Mouse (Mus musculus) bone marrow, adult 2 months (tissue): ENCODE results near the gene Far1. TPM values are rescaled to one million over a fixed set of nuclear protein-coding genes. Genes with fewer than 3 reads are reported as not detected.
A peak's percentile ranks its signal among the peaks of the same experiment; 100 is the strongest.

Experiments used
- H3K27ac ChIP-seq: fragments of 200-500 bp; 2 replicates; pipeline ENCODE4 v1.5.1; 2012; ENCODE audit warnings: low read depth, mild to moderate bottlenecking, control low read depth, inconsistent platforms, low read length; ENCODE audit not compliant: control insufficient read depth, poor library complexity, insufficient read depth
- H3K4me1 ChIP-seq: fragments of 200-500 bp; 2 replicates; pipeline ENCODE4 v1.6.1; 2011; ENCODE audit warnings: low read length; ENCODE audit not compliant: control insufficient read depth, insufficient read depth
- H3K4me3 ChIP-seq: fragments of 200-500 bp; replicated peaks from 2 replicates; pipeline ENCODE3; 2011; ENCODE audit warnings: mild to moderate bottlenecking, low read depth, low read length, control low read depth; ENCODE audit not compliant: control insufficient read depth
- CTCF ChIP-seq: fragments of 200-500 bp; IDR thresholded peaks from 2 replicates; pipeline ENCODE4 v1.5.1; 2011; ENCODE audit warnings: low read length, control low read depth; ENCODE audit not compliant: control insufficient read depth, insufficient read depth
- POLR2A ChIP-seq: fragments of 200-500 bp; IDR thresholded peaks from 2 replicates; pipeline ENCODE4 v1.6.1; 2011; ENCODE audit warnings: low read depth, mild to moderate bottlenecking, control low read depth, low read length, borderline replicate concordance; ENCODE audit not compliant: control insufficient read depth
- WGBS: fragments of 180-500 bp; shearing (Covaris S2); methylation state at CpG from one replicate; pipeline ENCODE4 v1.1.7; 2018; 5-methylcytosine and 5-hydroxymethylcytosine counted together
- polyA plus RNA-seq: library from polyadenylated mRNA; stranded (reverse); fragments of >200 nt; gene quantifications from 2 replicates; pipeline ENCODE4 v1.2.4, GENCODE M21; 2011; ENCODE audit warnings: low replicate concordance; ENCODE audit not compliant: missing spikeins, insufficient read depth, insufficient read length

Gene Far1
- polyA plus RNA-seq, 1 experiment = 28.5 TPM

GRCm38 (mm10) chr7:113609027-113609705, 95.5 kb downstream of the Far1 start:
- no peak overlapping the region for H3K4me3 ChIP-seq
- peaks cover 3% of the 10 kb centered on the region; the same call in 1 of the 2 replicates for H3K4me1 ChIP-seq
- WGBS = 12% methylated on average over 8 of the region's 8 CpGs
- TF ChIP-seq POLR2A = no peak
- no peak for TF ChIP-seq CTCF
- no peak overlapping the region for H3K27ac ChIP-seq

GRCm38 (mm10) chr7:113612628-113613027, 99.0 kb downstream of the Far1 start:
- Histone ChIP-seq H3K27ac (peak overlapping the region; percentile 29; the same call in 1 of the 2 replicates), H3K4me3 (no peak overlapping the region), H3K4me1 (peaks cover 3% of the 10 kb centered on the region; the same call in 1 of the 2 replicates)
- TF ChIP-seq CTCF = no peak
- 16% methylated on average over 4 of the region's 4 CpGs for WGBS

DNA sequence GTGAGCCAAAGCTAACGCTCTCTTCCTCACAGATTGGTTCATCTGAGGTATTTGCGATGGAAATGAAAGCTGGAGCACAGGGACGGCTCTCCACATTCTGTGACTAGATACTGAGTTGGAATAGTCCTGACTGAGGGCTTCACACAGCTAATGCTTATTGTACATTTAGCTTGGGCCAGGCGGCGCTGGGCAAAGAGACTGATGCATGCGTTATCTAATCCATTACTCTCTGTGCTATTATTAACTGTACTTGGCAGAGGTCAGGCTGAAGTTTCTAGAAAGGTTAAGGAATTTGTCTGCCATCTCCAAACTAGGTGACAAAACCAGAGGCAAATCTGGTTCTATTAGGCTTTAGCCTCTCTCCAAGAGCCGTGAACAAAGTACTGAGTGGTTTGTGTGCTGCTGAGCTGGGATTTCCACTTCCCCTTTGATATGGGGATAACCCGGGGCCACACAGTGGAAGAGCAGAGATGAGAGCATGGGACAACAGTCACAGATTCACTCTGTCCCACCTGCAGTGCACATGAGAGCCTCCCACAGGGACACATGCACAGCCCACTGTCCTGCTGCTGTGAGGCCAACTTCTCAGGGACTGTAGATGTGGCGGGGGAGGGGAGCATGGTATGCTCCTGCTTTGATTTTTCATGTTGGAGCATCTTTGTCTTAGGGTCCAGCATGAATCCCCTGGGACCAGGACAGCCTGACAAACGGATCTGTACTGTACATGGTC, 100.7 kb downstream of the Far1 start:
- 65% methylated on average over 10 of the region's 10 CpGs for WGBS
- no peak overlapping the region for H3K27ac ChIP-seq
- no peak for TF ChIP-seq CTCF
- no peak for TF ChIP-seq POLR2A
- H3K4me1 ChIP-seq = peaks cover 3% of the 10 kb centered on the region; the same call in 1 of the 2 replicates
- H3K4me3 ChIP-seq = no peak overlapping the region

- 87% methylated on average over 2 of the region's 2 CpGs for WGBS
- no peak overlapping the region for H3K4me3 ChIP-seq
- H3K4me1 ChIP-seq = no peaks in the 10 kb centered on the region; the same call in 1 of the 2 replicates
- no peak overlapping the region for H3K27ac ChIP-seq
- TF ChIP-seq POLR2A = no peak
Observed at GRCm38 (mm10) chr7:113619166-113619565, 105.5 kb downstream of the Far1 start.

DNA sequence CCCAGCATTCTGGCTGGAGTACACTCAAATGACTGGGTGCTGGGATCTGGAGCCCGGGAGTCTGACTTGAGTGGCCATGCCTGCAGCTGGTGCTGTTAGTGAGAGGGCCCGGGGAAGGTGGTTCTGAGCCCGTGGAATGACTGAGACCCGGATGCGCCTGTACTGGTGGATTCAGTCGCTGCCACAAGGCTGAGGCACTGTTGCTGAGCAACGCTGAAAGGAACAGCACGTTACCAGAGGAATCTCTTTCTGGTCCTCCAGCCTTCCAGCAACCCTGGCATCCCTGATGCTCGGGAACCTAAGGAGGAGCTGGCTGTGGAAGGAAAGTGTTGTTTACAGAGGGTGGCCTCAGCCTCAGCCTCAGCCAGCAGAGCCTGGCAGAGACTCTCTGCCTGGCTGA, 106.1 kb downstream of the Far1 start:
- Histone ChIP-seq H3K4me1 (no peaks in the 10 kb centered on the region; the same call in 1 of the 2 replicates), H3K27ac (no peak overlapping the region), H3K4me3 (no peak overlapping the region)
- WGBS = 85% methylated on average over 9 of the region's 9 CpGs
- TF ChIP-seq POLR2A (no peak), CTCF (no peak)

Other genes with a start within 250 kb of the Far1 start
- gene Btbd10, start 144.4 kb upstream of the Far1 start, polyA plus RNA-seq = 10.0 and 10.4 TPM in 2 replicates
- gene Pth, start 125.3 kb upstream of the Far1 start, polyA plus RNA-seq = not detected in 2 replicates